Mouse (Mus musculus) bone marrow macrophage, adult 2 months (primary cell): ENCODE data around the gene Gm12184. TPM values are rescaled to one million over a fixed set of nuclear protein-coding genes. Genes with fewer than 3 reads are reported as not detected.

Source experiments
- H3K27ac ChIP-seq: 2 replicates; pipeline ENCODE4 v1.5.1; 2012; ENCODE audit warnings: low read depth, low read length; ENCODE audit not compliant: insufficient read depth
- H3K4me1 ChIP-seq: 2 replicates; pipeline ENCODE4 v1.6.1; 2012; ENCODE audit warnings: low read length; ENCODE audit not compliant: control insufficient read depth, insufficient read depth
- H3K4me3 ChIP-seq: 2 replicates; pipeline ENCODE4 v1.5.1; 2012; ENCODE audit warnings: mild to moderate bottlenecking, low read length, moderate library complexity; ENCODE audit not compliant: insufficient read depth
- CTCF ChIP-seq: IDR thresholded peaks from 2 replicates; pipeline ENCODE4 v1.5.1; 2012; ENCODE audit warnings: low read depth, mild to moderate bottlenecking, low read length, moderate library complexity
- POLR2A ChIP-seq: IDR thresholded peaks from 2 replicates; pipeline ENCODE4 v1.6.1; 2012; ENCODE audit warnings: mild to moderate bottlenecking, low read depth, low read length, borderline replicate concordance
- polyA plus RNA-seq: library from polyadenylated mRNA; stranded (reverse); fragments of >200 nt; gene quantifications from 2 replicates; pipeline ENCODE4 v1.2.4, GENCODE M21; 2012; ENCODE audit not compliant: missing spikeins, insufficient read depth, insufficient read length

The Gm12184 gene
- polyA plus RNA-seq, 1 experiment: 11.3 TPM

GRCm38 (mm10) chr11:48816800-48817665, 9.4 kb downstream of the Gm12184 start, which contains the start of gene Trim41:
TSS of gene Trim41 (minus strand) at chr11:48817353.
- TF ChIP-seq CTCF (no peak), POLR2A (no peak)
- Histone ChIP-seq H3K27ac (peak within 1 kb of the TSS; percentile 99), H3K4me1 (peaks cover 32% of the 10 kb centered on the region), H3K4me3 (peak within 1 kb of the TSS; percentile 97)

- Histone ChIP-seq H3K4me3 (peak overlapping the region; percentile 81), H3K4me1 (peaks cover 32% of the 10 kb centered on the region), H3K27ac (peak overlapping the region; percentile 58)
- TF ChIP-seq CTCF (no peak), POLR2A (no peak)
These were observed 10.1 kb downstream of the Gm12184 start for GRCm38 (mm10) chr11:48816281-48816781.

- peak overlapping the region; percentile 58; the same call in 1 of the 2 replicates for H3K27ac ChIP-seq
- peaks cover 32% of the 10 kb centered on the region for H3K4me1 ChIP-seq
- peak overlapping the region; percentile 81 for H3K4me3 ChIP-seq
- no peak for TF ChIP-seq POLR2A
- no peak for TF ChIP-seq CTCF
These were observed 10.6 kb downstream of the Gm12184 start for GRCm38 (mm10) chr11:48815851-48816250.

GRCm38 (mm10) chr11:48813782-48814181, 12.7 kb downstream of the Gm12184 start:
- peaks cover 27% of the 10 kb centered on the region for H3K4me1 ChIP-seq
- TF ChIP-seq POLR2A (no peak), CTCF (no peak)
- H3K27ac ChIP-seq: peak overlapping the region; percentile 65
- no peak overlapping the region for H3K4me3 ChIP-seq

- Histone ChIP-seq H3K4me3 (no peak overlapping the region), H3K4me1 (peaks cover 32% of the 10 kb centered on the region), H3K27ac (no peak overlapping the region)
- no peak for TF ChIP-seq POLR2A
- TF ChIP-seq CTCF: no peak
These were observed 16.3 kb downstream of the Gm12184 start for GRCm38 (mm10) chr11:48810142-48810541.

GRCm38 (mm10) chr11:48809434-48809830, 17.0 kb downstream of the Gm12184 start:
- TF ChIP-seq CTCF (no peak), POLR2A (no peak)
- Histone ChIP-seq H3K27ac (no peak overlapping the region), H3K4me1 (peaks cover 27% of the 10 kb centered on the region), H3K4me3 (no peak overlapping the region)

- H3K4me3 ChIP-seq: no peak overlapping the region
- TF ChIP-seq CTCF (no peak), POLR2A (no peak)
- no peak overlapping the region for H3K27ac ChIP-seq
- peaks cover 23% of the 10 kb centered on the region for H3K4me1 ChIP-seq
These were observed 17.6 kb downstream of the Gm12184 start for GRCm38 (mm10) chr11:48808737-48809433.

- H3K27ac ChIP-seq: no peak overlapping the region; the same call in 1 of the 2 replicates
- no peak for TF ChIP-seq CTCF
- no peak for TF ChIP-seq POLR2A
- no peak overlapping the region for H3K4me3 ChIP-seq
- peaks cover 23% of the 10 kb centered on the region for H3K4me1 ChIP-seq
These were observed 18.2 kb downstream of the Gm12184 start for GRCm38 (mm10) chr11:48808304-48808646.

GRCm38 (mm10) chr11:48807563-48808303, 18.7 kb downstream of the Gm12184 start:
- TF ChIP-seq POLR2A: no peak
- TF ChIP-seq CTCF: no peak
- Histone ChIP-seq H3K4me1 (peaks cover 23% of the 10 kb centered on the region), H3K27ac (no peak overlapping the region; the same call in 1 of the 2 replicates), H3K4me3 (no peak overlapping the region)
